Mouse (Mus musculus) induced T-regulatory cell, adult 2 months (primary cell): ENCODE data around the gene Zfp953.
"Not testable (repeated sequence)": the region's sequence is repeated elsewhere in the genome, so short reads cannot be mapped to it uniquely, and the experiment has no call there.

Experiments
- DNase-seq: peaks from one replicate; pipeline ENCODE4 v3.0.0-alpha.2; 2012; ENCODE audit warnings: low read depth

Gene Zfp953

DNA sequence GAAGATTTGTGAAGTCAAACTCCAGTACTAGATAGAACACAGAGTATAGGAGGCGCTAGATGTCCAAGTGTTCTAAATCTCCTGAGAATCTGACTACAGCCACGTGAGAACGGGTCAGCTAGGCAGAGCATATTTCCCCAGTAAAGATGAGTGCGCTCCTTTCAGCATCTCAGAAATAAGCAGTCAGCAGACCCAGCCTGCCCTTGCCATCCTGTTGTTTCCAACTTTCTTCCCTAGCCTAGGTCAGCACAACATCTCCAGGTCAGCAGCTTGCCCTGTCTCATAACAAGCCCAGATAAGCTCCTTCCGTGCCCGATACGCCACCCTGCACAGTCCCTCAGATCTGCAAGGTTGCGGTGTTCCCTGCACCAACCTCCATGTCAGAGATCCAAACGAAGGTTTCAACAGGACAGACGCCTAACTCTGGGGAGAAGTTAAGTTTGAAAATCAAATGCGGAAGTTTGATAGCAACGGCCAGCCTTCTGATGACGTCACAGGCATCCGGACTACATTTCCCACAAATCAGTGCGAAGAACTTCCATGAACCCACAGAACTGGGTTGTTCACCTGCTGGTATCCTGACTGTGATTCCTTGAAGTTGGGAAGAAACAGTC lies at the start of gene Zfp953, which contains the start of gene Gm28044:
Gene Zfp953, minus strand, starts transcription at position 475 of the 614 bp plus-strand sequence.
Gene Gm28044, minus strand, starts transcription at position 406 of the 614 bp plus-strand sequence.
- peak; percentile 95 for DNase-seq

DNA sequence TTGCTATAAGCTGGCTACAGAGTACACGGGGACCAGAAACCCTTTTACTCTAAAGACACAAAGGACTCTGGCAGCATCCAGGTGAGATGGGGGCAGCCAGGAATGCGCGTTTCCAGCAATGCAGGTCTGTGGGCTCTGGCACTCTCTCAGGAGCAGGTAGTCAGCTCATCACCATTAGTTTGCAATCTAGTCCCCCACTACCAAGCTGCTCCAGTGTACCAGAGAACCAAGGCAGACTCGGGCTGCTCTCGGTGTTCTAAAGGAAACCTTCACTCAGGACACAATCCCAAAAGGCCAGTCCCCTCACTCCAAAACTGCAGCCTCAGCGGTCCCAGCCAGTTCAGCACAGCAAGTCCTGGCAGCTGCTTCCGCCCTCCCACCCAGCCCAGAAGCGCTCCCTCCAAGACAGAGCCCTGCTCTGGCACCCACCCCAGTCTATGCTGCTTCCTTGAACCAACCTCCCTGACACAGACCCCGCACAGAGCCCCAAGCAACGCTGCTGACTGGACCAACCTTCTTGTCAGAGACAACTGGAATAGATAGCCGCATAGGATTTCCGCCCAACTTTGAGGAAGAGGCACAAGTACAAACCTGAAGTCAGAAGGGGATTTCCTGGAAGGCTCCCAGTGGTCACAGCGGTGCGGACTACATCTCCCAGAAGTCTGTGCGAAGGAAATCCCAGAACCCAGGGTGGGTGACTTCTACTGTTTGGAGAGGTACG lies 38.9 kb upstream of the Zfp953 start, which contains the start of gene Zfp429:
Gene Zfp429, minus strand, starts transcription at position 637 of the 721 bp plus-strand sequence.
- DNase-seq = peak; percentile 94

DNA sequence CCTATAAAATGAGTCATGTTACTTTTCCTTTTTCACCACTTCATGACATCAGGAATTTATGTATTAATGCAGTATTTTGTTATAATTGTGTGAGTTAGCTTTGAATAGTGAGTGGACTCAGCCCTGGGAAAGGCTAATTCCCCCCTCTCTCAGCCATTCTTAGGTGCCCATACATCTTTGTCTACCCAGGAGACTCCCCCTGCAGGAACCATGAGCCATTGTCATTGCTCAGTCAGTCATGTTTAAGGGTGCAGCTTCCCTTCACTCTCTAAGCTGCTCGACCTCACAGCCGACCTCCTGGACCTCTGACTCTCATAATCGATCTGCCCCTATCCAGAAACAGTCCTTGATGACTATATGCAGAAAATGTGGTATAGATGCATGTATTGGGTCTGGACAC lies 15.8 kb upstream of the Zfp953 start:
- not testable (repeated sequence) for DNase-seq

DNA sequence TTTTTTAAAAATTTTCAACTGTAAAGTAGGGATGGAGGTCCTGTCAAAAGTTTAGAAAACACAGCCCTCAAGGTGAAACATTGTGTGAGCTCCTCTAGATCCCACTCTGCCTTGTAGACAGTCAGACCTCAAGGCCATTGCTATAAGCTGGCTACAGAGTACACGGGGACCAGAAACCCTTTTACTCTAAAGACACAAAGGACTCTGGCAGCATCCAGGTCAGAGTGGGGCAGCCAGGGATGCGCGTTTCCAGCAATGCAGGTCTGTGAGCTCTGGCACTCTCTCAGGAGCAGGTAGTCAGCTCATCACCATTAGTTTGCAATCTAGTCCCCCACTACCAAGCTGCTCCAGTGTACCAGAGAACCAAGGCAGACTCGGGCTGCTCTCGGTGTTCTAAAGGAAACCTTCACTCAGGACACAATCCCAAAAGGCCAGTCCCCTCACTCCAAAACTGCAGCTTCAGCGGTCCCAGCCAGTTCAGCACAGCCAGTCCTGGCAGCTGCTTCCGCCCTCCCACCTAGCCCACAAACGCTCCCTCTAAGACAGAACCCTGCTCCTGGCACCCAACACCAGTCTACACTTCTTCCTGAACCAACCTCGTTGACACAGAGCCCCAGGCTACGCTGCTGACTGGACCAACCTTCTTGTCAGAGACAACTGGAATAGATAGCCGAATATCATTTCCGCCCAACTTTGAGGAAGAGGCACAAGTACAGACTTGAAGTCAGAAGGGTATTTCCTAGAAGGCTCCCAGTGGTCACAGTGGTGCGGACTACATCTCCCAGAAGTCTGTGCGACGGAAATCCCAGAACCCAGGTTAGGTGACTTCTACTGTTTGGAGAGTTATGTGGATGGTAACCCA lies 14.9 kb upstream of the Zfp953 start, which contains the start of the genes Gm28041 and Zfp456:
Gene Gm28041, minus strand, starts transcription at position 684 of the 862 bp plus-strand sequence.
Gene Zfp456, minus strand, starts transcription at position 761 of the 862 bp plus-strand sequence.
- peak; percentile 95 for DNase-seq

DNA sequence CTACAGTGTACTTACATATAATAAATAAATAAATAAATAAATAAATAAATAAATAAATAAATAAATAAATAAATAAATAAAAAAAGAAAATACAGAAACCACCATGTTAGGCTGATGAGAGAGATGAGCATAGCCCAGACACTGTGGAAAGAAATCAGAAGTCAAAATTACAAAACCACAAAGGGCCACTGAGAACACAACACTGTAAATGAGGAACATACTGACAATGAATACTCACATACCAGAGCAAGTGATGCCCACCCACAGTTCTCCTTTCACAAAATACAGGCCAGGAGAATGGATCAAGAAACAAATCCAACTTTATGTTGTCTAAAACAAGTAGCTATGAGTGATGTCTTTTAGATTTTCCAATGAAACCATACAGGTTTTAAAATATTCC lies 8.6 kb downstream of the Zfp953 start:
- DNase-seq = no peak

DNA sequence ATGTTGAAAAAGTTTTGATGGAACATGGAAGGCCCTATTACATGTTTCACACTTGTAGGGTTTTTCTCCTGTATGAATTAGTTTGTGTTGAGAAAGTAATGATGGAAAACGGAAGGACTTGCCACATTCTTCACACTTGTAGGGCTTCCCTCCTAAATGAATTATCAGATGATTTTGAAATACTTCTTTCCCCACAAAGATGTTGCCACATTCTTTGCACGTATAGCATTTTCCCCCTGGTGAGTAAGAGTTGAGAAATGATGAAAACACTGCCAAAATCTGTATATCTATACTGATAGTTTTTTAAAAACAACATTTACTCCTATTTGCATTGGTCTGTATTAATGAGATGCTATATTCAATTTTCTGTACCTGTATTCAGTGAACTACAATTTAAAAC lies 17.0 kb downstream of the Zfp953 start:
- no peak for DNase-seq

DNA sequence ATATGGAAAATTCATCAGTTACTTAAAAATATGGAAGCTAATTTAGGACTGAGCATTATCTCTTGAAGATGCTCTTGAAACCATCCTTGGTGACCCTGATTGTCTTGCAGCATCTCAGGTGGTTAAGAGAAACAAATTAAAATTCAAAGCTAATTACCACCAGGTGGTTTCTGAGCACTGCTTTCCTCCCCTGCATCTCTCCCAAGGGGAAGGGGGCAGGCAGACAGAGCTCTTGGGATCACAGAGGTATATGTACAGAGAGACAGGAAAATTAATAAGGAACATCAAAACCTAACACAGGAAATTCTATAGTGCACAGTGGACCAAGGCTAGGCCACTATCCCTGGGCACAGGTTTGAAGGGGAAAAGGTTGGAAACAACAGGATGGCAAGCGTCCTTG lies 27.5 kb downstream of the Zfp953 start:
- no peak for DNase-seq

DNA sequence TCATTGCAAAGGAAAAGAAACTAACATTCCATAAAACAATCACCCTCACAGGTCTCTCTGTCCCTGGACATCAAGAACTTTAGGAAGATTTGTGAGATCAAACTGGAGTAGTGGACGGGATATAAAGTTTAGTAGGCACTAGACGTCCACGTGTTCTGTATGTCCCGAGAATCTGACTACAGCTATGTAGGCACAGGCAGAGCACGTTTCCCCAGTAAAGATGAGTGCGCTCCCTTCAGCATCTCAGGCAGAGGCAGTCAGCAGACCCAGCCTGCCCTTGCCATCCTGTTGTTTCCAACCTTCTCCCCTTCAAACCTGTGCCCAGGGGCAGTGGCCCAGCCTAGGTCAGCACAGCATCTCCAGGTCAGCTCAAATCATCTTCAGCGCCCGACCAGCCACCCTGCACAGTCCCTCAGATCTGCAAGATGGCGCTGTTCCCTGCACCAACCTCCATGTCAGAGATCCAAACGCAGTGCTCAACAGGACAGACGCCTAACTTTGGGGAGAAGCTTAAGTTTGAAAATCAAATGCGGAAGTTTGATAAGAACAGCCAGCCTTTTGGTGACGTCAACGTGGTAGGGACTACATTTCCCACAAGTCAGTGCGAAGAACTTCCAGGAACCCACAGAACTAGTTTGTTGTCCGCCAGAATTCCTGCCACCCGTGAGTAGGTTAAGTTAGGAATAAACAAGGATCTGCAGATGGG lies 28.2 kb downstream of the Zfp953 start, which contains the start of gene Zfp595:
Gene Zfp595, minus strand, starts transcription at position 552 of the 706 bp plus-strand sequence.
- DNase-seq = peak; percentile 95

DNA sequence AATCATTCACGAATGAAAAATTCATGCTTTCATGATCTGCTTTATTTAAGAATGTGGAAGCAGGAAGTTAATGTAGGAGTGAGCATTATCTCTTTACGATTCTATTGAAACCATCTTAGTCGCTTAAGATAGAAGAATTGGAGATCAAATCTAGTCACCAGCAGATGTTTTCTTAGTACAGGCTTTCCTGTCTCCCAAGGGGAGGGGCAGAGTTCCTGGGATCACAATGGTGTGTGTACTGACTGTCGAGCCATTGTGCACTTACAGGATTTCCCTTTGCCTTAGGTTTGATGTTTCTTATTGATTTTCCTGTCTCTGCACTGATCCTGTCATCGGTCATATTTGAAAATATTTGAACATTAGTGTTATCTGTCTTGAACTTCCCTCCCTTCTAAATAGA lies 53.7 kb downstream of the Zfp953 start:
- no peak for DNase-seq

DNA sequence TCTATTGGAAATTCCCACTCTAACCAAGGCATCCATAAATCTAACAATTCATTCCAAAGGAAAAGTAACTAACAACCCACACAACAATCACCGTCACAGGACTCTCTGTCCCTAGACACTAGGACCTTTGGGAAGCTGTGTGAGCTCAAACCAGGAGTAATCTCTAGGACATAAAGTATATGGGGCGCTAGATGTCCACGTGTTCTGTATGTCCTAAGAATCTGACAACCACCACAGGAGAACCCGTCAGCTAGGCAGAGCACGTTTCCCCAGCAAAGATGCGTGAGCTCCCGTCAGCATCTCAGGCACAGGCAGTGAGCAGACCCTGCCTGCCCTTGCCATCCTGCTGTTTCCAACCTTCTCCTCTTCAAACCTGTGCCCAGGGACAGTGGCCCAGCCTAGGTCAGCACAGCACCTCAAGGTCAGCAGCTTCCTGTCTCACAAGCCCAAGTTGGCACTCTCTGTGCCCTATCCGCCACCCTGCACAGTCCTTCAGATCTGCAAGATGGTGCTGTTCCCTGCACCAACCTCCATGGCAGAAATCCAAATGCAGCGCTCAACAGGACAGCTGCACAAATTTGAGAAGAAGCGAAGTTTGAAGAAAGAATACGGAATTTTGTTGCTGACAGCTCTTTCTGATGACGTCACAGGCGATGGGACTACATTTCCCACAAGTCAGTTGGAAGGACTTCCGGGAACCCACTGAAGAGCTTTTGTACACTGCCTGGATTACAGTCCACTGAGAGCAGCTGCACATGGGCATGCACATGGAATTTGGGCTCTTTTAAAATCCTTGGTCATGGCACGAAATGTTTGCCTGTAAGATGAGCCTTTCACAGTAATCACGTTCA lies 54.4 kb downstream of the Zfp953 start, which contains the start of gene Zfp457:
Gene Zfp457, minus strand, starts transcription at position 664 of the 851 bp plus-strand sequence.
- peak; percentile 95 for DNase-seq
